Mouse (Mus musculus) stomach, embryonic 16.5 days (tissue): ENCODE results near the gene Gjd3. TPM values are rescaled to one million over a fixed set of nuclear protein-coding genes. Genes with fewer than 3 reads are reported as not detected.

ENCODE experiments used
- ATAC-seq: fragments of 200-750 bp; cut with Nextera tagmentation; 2 replicates; pipeline ENCODE4 v1.8.0; 2017; ENCODE audit warnings: moderate number of reproducible peaks, moderate TSS enrichment; ENCODE audit not compliant: insufficient read depth, low FRiP score
- H3K27ac ChIP-seq: fragments of 300-500 bp; sonication (generic); 2 replicates; pipeline ENCODE4 v1.5.1; 2014; ENCODE audit warnings: low read length
- H3K27me3 ChIP-seq: fragments of 300-500 bp; sonication (generic); 2 replicates; pipeline ENCODE4 v1.6.1; 2014; ENCODE audit warnings: low read length, control low read depth, mixed read lengths; ENCODE audit not compliant: control insufficient read depth, insufficient read depth
- H3K36me3 ChIP-seq: fragments of 300-500 bp; sonication (generic); 2 replicates; pipeline ENCODE4 v1.6.1; 2014; ENCODE audit warnings: low read length; ENCODE audit not compliant: control insufficient read depth, insufficient read depth
- H3K4me1 ChIP-seq: fragments of 300-500 bp; sonication (generic); 2 replicates; pipeline ENCODE4 v1.6.1; 2014; ENCODE audit warnings: low read length, control low read depth, mixed read lengths; ENCODE audit not compliant: control insufficient read depth, insufficient read depth
- H3K4me2 ChIP-seq: fragments of 300-500 bp; sonication (generic); 2 replicates; pipeline ENCODE4 v1.6.1; 2014; ENCODE audit warnings: low read depth, low read length, mixed read lengths
- H3K4me3 ChIP-seq: fragments of 300-500 bp; sonication (generic); replicated peaks from 2 replicates; pipeline ENCODE4 v1.5.1; 2014; ENCODE audit warnings: mild to moderate bottlenecking, low read length
- H3K9ac ChIP-seq: fragments of 300-500 bp; sonication (generic); 2 replicates; pipeline ENCODE4 v1.6.1; 2014; ENCODE audit warnings: low read length
- H3K9me3 ChIP-seq: fragments of 300-500 bp; sonication (generic); replicated peaks from 2 replicates; pipeline ENCODE4 v1.6.1; 2016; ENCODE audit warnings: low read length, control low read depth; ENCODE audit not compliant: control insufficient read depth
- WGBS: fragments of 180-500 bp; shearing (Covaris S2); extraction: QIAGEN DNeasy Blood & Tissue Kit; methylation state at CpG from one replicate; pipeline ENCODE4 v1.1.7; 2014; 5-methylcytosine and 5-hydroxymethylcytosine counted together
- polyA plus RNA-seq: library from polyadenylated mRNA; unstranded; fragments of >200 nt; fragmentation: Nextera tagmentation; extraction: Ambion mirVana; gene quantifications from 2 replicates; pipeline ENCODE4 v1.2.1, GENCODE M21; 2015

The Gjd3 gene
- polyA plus RNA-seq, 1 experiment from 2014 or later = 0.44 TPM

- no peak for ATAC-seq
- peaks cover 21% of the 10 kb centered on the region for H3K36me3 ChIP-seq
- H3K4me1 ChIP-seq = peaks cover 24% of the 10 kb centered on the region
- no peaks in the 10 kb centered on the region for H3K27me3 ChIP-seq
- 81% methylated on average over 14 of the region's 14 CpGs for WGBS
- no peak overlapping the region for H3K9ac ChIP-seq
- H3K27ac ChIP-seq = no peak overlapping the region
- H3K9me3 ChIP-seq = no peaks in the 10 kb centered on the region
- H3K4me2 ChIP-seq = no peak overlapping the region
- H3K4me3 ChIP-seq = no peak overlapping the region
Observed at GRCm38 (mm10) chr11:98973584-98973983, 9.2 kb downstream of the Gjd3 start.

- H3K4me3 ChIP-seq = no peak overlapping the region
- no peak overlapping the region for H3K9ac ChIP-seq
- peaks cover 31% of the 10 kb centered on the region for H3K4me1 ChIP-seq
- no peak overlapping the region for H3K4me2 ChIP-seq
- ATAC-seq = no peak
- 83% methylated on average over 9 of the region's 9 CpGs for WGBS
- no peaks in the 10 kb centered on the region for H3K27me3 ChIP-seq
- no peak overlapping the region for H3K27ac ChIP-seq
- H3K9me3 ChIP-seq = no peaks in the 10 kb centered on the region
- peaks cover 21% of the 10 kb centered on the region for H3K36me3 ChIP-seq
Observed at GRCm38 (mm10) chr11:98972801-98973360, 9.9 kb downstream of the Gjd3 start.

- peak; percentile 34; the same call in 1 of the 2 replicates for ATAC-seq
- H3K27ac ChIP-seq = no peak overlapping the region
- peaks cover 38% of the 10 kb centered on the region for H3K4me1 ChIP-seq
- 53% methylated on average over 9 of the region's 9 CpGs for WGBS
- no peak overlapping the region for H3K4me2 ChIP-seq
- no peaks in the 10 kb centered on the region for H3K27me3 ChIP-seq
- H3K9me3 ChIP-seq = no peaks in the 10 kb centered on the region
- peaks cover 21% of the 10 kb centered on the region for H3K36me3 ChIP-seq
- no peak overlapping the region for H3K9ac ChIP-seq
- no peak overlapping the region for H3K4me3 ChIP-seq
Observed at GRCm38 (mm10) chr11:98972215-98972614, 10.6 kb downstream of the Gjd3 start.

GRCm38 (mm10) chr11:98971316-98972031, 11.3 kb downstream of the Gjd3 start:
- H3K27ac ChIP-seq = peak overlapping the region; percentile 41; the same call in 1 of the 2 replicates
- 66% methylated on average over 23 of the region's 23 CpGs for WGBS
- 0 out of 2 replicates have a peak overlapping the region, but pooled peaks have one; percentile 23 for H3K9ac ChIP-seq

GRCm38 (mm10) chr11:98970191-98970925, 12.5 kb downstream of the Gjd3 start:
- Histone ChIP-seq H3K9me3 (no peaks in the 10 kb centered on the region), H3K4me1 (peaks cover 56% of the 10 kb centered on the region), H3K36me3 (peaks cover 30% of the 10 kb centered on the region), H3K4me3 (no peak overlapping the region), H3K27ac (peak overlapping the region; percentile 69), H3K27me3 (no peaks in the 10 kb centered on the region), H3K4me2 (no peak overlapping the region), H3K9ac (no peak overlapping the region)
- WGBS = 69% methylated on average over 29 of the region's 29 CpGs
- no peak for ATAC-seq

More at GRCm38 (mm10) chr11:98971316-98972031, 11.3 kb downstream of the Gjd3 start:
- no peak for ATAC-seq
- Histone ChIP-seq H3K4me2 (no peak overlapping the region), H3K36me3 (peaks cover 25% of the 10 kb centered on the region), H3K4me1 (peaks cover 45% of the 10 kb centered on the region), H3K4me3 (no peak overlapping the region), H3K27me3 (no peaks in the 10 kb centered on the region), H3K9me3 (no peaks in the 10 kb centered on the region)

- no peaks in the 10 kb centered on the region for H3K9me3 ChIP-seq
- peaks cover 30% of the 10 kb centered on the region for H3K36me3 ChIP-seq
- peaks cover 65% of the 10 kb centered on the region for H3K4me1 ChIP-seq
- WGBS = 34% methylated on average over 17 of the region's 17 CpGs
- peak overlapping the region; percentile 28; the same call in 1 of the 2 replicates for H3K4me2 ChIP-seq
- no peak for ATAC-seq
- H3K27ac ChIP-seq = peak overlapping the region; percentile 69
- H3K27me3 ChIP-seq = no peaks in the 10 kb centered on the region
- H3K4me3 ChIP-seq = no peak overlapping the region
- H3K9ac ChIP-seq = peak overlapping the region; percentile 24
Observed at GRCm38 (mm10) chr11:98969496-98969927, 13.3 kb downstream of the Gjd3 start.

GRCm38 (mm10) chr11:98968716-98969495, 13.9 kb downstream of the Gjd3 start:
- H3K4me1 ChIP-seq = peaks cover 71% of the 10 kb centered on the region
- no peaks in the 10 kb centered on the region for H3K9me3 ChIP-seq
- 10% methylated on average over 20 of the region's 20 CpGs for WGBS
- peak overlapping the region; percentile 69 for H3K27ac ChIP-seq
- peak overlapping the region; percentile 2; the same call in 1 of the 2 replicates for H3K9ac ChIP-seq
- H3K4me2 ChIP-seq = peak overlapping the region; percentile 28
- ATAC-seq = no peak
- H3K27me3 ChIP-seq = no peaks in the 10 kb centered on the region
- no peak overlapping the region for H3K4me3 ChIP-seq
- H3K36me3 ChIP-seq = peaks cover 30% of the 10 kb centered on the region

GRCm38 (mm10) chr11:98968079-98968478, 14.7 kb downstream of the Gjd3 start:
- Histone ChIP-seq H3K4me1 (peaks cover 78% of the 10 kb centered on the region), H3K4me2 (peak overlapping the region; percentile 28; the same call in 1 of the 2 replicates), H3K9ac (peak overlapping the region; percentile 2; the same call in 1 of the 2 replicates), H3K4me3 (no peak overlapping the region), H3K27ac (peak overlapping the region; percentile 69; the same call in 1 of the 2 replicates), H3K27me3 (no peaks in the 10 kb centered on the region), H3K9me3 (no peaks in the 10 kb centered on the region), H3K36me3 (peaks cover 24% of the 10 kb centered on the region)
- WGBS = 35% methylated on average over 16 of the region's 16 CpGs
- no peak for ATAC-seq
